Mouse (Mus musculus) kidney, embryonic 14.5 days (tissue): ENCODE data around the gene Nav3. TPM values are rescaled to one million over a fixed set of nuclear protein-coding genes. Genes with fewer than 3 reads are reported as not detected.

Experiments used
- ATAC-seq: fragments of 200-750 bp; cut with Nextera tagmentation; 2 replicates; pipeline ENCODE4 v1.8.0; 2017; ENCODE audit warnings: moderate number of reproducible peaks, mild to moderate bottlenecking, moderate TSS enrichment, moderate library complexity; ENCODE audit not compliant: low FRiP score, low TSS enrichment
- H3K27ac ChIP-seq: fragments of 300-500 bp; sonication (generic); 2 replicates; pipeline ENCODE4 v1.5.1; 2014; ENCODE audit warnings: low read depth, mild to moderate bottlenecking, low read length, moderate library complexity, mixed read lengths
- H3K27me3 ChIP-seq: fragments of 300-500 bp; sonication (generic); 2 replicates; pipeline ENCODE4 v1.6.1; 2014; ENCODE audit warnings: mild to moderate bottlenecking, low read length; ENCODE audit not compliant: control insufficient read depth, insufficient read depth
- H3K36me3 ChIP-seq: fragments of 300-500 bp; sonication (generic); 2 replicates; pipeline ENCODE4 v1.6.1; 2014; ENCODE audit warnings: low read length, mixed read lengths; ENCODE audit not compliant: control insufficient read depth, insufficient read depth
- H3K4me1 ChIP-seq: fragments of 300-500 bp; sonication (generic); 2 replicates; pipeline ENCODE4 v1.6.1; 2014; ENCODE audit warnings: low read length, mixed read lengths; ENCODE audit not compliant: control insufficient read depth, insufficient read depth
- H3K4me2 ChIP-seq: fragments of 300-500 bp; sonication (generic); replicated peaks from 2 replicates; pipeline ENCODE4 v1.6.1; 2014; ENCODE audit warnings: low read depth, mild to moderate bottlenecking, low read length
- H3K4me3 ChIP-seq: fragments of 300-500 bp; sonication (generic); 2 replicates; pipeline ENCODE4 v1.5.1; 2014; ENCODE audit warnings: mild to moderate bottlenecking, low read length
- H3K9ac ChIP-seq: fragments of 300-500 bp; sonication (generic); 2 replicates; pipeline ENCODE4 v1.6.1; 2014; ENCODE audit warnings: low read depth, mild to moderate bottlenecking, low read length, moderate library complexity
- H3K9me3 ChIP-seq: fragments of 300-500 bp; sonication (generic); 2 replicates; pipeline ENCODE4 v1.6.1; 2016; ENCODE audit warnings: low read length; ENCODE audit not compliant: control insufficient read depth
- WGBS: fragments of 180-500 bp; shearing (Covaris S2); extraction: QIAGEN DNeasy Blood & Tissue Kit; methylation state at CpG from one replicate; pipeline ENCODE4 v1.1.7; 2014; 5-methylcytosine and 5-hydroxymethylcytosine counted together
- polyA plus RNA-seq: library from polyadenylated mRNA; unstranded; fragments of >200 nt; fragmentation: Nextera tagmentation; extraction: Ambion mirVana; gene quantifications from 2 replicates; pipeline ENCODE4 v1.2.1, GENCODE M21; 2014

Gene Nav3
- polyA plus RNA-seq, 1 experiment from 2014 or later, result 5.0 TPM

DNA sequence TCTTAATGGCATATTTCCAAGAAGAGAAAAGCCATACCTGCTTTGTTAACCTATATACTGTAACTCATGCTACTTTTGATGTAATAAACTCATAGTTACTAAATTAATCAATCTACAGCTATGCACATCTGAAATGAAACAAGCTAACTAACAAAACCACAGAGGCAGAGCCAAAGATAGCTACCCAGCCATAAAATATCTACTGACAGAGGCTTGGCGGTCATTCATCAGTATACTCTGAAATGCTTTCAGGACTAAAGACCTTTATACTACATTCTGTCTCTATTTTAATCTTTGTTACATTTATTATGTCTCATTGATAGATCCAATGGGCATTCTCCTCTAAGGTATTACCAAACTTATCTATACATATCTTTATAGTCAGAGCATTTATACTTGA is 185.4 kb downstream of the Nav3 start:
- H3K27me3 ChIP-seq, result no peaks in the 10 kb centered on the region
- H3K4me3 ChIP-seq, result no peak overlapping the region
- H3K4me1 ChIP-seq, result no peaks in the 10 kb centered on the region
- no peaks in the 10 kb centered on the region for H3K36me3 ChIP-seq
- no peak overlapping the region for H3K27ac ChIP-seq
- no peaks in the 10 kb centered on the region for H3K9me3 ChIP-seq
- H3K4me2 ChIP-seq, result no peak overlapping the region
- ATAC-seq, result no peak
- no peak overlapping the region for H3K9ac ChIP-seq
- 71% methylated on average over 1 of the region's 1 CpGs for WGBS

DNA sequence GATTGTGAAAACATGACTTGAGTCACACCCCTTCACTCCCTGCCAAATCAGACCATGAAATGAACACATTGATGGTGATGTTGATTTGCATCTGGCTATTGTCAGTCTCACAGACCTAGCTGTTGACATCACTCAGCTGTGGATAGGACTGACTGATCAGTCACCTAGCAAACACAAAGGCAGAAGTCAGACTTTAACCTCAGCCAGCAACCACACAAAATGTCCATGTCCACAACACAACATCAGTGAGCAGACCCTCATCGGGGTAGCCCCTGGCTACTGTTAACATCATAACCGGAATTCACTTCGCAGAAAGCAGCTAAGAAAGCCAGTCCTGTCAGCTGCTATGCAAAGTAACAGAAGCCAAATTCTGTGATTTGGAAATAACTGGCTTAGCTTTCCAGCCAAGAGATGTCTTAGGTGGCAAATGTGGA is 213.9 kb downstream of the Nav3 start:
- no peaks in the 10 kb centered on the region for H3K36me3 ChIP-seq
- H3K27ac ChIP-seq, result no peak overlapping the region
- H3K4me1 ChIP-seq, result no peaks in the 10 kb centered on the region
- H3K4me3 ChIP-seq, result no peak overlapping the region
- no peak overlapping the region for H3K9ac ChIP-seq
- no peaks in the 10 kb centered on the region for H3K27me3 ChIP-seq
- H3K9me3 ChIP-seq, result no peaks in the 10 kb centered on the region
- ATAC-seq, result no peak
- WGBS, result 82% methylated on average over 3 of the region's 3 CpGs
- no peak overlapping the region for H3K4me2 ChIP-seq

DNA sequence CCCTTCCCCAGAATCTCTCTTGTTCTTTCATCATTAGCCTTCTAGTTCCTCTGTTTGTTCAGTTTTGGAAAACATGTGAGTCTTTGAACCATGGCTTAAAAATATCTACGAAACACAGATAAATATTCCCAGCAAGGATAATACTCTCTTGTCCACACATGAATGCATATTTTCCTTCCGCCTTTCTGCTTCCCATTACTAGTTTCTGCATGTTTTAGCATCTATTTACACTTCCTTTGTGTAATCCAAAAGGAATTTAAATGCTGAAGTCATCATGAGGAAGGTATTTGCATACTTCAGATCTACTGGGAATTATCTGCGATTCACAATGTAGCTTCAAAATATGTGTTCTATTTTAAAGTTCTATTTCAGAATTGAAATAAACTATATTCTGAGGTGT is 215.3 kb downstream of the Nav3 start:
- Histone ChIP-seq H3K9ac (no peak overlapping the region), H3K27ac (no peak overlapping the region), H3K4me2 (no peak overlapping the region), H3K36me3 (no peaks in the 10 kb centered on the region), H3K27me3 (no peaks in the 10 kb centered on the region), H3K9me3 (no peaks in the 10 kb centered on the region), H3K4me1 (no peaks in the 10 kb centered on the region), H3K4me3 (no peak overlapping the region)
- WGBS, result 89% methylated on average over 3 of the region's 3 CpGs
- no peak for ATAC-seq

DNA sequence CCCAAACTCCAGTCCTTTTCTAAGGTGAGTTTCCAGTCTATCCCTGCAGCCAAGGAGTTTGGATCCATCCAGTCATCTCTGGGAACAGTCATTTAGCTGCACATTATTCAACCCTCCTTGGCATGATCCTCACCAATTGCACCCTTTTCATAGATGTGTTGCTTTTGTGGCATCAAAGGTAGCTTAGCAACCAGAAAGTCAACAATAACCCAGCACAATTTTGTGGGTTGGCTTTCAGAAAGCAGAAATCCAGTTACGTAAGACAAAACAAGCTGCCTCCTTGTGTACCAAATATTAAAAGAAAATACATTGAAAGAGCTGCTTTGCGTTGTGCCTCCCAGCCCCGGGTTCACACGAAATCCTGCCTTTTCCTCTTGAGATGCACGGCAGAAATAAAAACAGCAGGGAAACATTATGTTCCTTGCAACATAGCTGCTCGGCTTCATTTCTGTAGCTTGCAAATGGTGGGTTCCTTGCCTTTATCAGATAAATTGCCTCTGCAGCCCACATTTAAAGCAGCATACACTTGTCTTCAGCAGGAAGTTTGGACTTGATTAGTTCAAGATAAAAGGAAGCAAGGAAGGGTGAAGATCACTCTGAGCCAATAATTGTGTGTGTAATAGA is 222.6 kb downstream of the Nav3 start:
- ATAC-seq, result no peak
- Histone ChIP-seq H3K36me3 (no peaks in the 10 kb centered on the region), H3K27ac (no peak overlapping the region), H3K4me2 (no peak overlapping the region), H3K9ac (no peak overlapping the region), H3K27me3 (no peaks in the 10 kb centered on the region), H3K4me3 (no peak overlapping the region), H3K4me1 (no peaks in the 10 kb centered on the region), H3K9me3 (no peaks in the 10 kb centered on the region)
- 77% methylated on average over 6 of the region's 6 CpGs for WGBS

DNA sequence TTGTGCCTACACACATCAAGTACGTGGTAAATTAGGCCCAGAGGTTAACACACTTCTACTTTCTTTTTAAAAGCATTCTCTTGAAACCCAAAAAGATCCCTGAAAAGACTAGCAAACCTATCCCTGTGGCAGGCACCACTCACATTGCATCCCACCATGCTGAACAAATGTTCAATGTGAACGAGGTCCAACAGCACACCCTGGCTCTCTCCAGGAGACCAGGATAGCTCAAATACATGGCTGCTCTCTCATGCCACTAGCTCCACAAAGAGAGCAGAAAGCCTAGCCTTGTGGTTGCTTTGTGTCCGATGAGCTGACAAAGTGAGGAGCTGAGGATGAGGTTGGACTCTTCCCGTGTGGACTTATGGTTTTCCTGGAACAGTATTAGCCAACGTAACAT is 249.6 kb downstream of the Nav3 start:
- no peak overlapping the region for H3K9ac ChIP-seq
- no peak for ATAC-seq
- no peaks in the 10 kb centered on the region for H3K9me3 ChIP-seq
- 77% methylated on average over 5 of the region's 5 CpGs for WGBS
- H3K36me3 ChIP-seq, result no peaks in the 10 kb centered on the region
- no peak overlapping the region for H3K4me2 ChIP-seq
- no peaks in the 10 kb centered on the region for H3K27me3 ChIP-seq
- H3K27ac ChIP-seq, result no peak overlapping the region
- H3K4me3 ChIP-seq, result no peak overlapping the region
- H3K4me1 ChIP-seq, result no peaks in the 10 kb centered on the region

DNA sequence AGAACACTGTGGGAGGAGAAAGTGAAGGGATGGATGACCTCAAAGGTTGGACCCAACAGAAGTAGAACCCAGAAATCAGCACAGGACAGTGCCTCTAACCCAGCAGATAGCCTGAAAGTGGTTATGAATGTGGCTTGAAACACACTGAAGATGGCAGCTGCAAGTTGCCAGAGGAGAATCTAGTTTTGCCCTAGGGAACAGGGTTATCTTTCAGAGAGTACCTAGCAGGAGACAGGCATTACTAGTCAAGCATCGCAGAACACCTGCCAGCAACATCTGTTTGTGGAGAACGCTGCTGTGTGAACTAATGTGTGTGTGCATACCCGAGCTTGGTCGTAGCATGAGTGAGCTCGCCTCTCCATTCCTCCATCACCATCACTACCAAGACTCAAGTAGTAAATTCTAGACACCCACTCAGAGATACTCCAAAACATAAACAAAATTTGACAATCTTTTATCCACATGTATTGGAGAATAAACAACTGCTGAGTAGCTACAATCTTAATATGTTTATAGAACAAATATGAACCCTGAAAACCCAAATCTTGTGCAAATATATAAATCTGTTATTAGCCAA is 251.8 kb downstream of the Nav3 start:
- no peak overlapping the region for H3K4me2 ChIP-seq
- 84% methylated on average over 5 of the region's 5 CpGs for WGBS
- ATAC-seq, result no peak
- H3K9ac ChIP-seq, result no peak overlapping the region
- H3K4me3 ChIP-seq, result no peak overlapping the region
- H3K9me3 ChIP-seq, result no peaks in the 10 kb centered on the region
- H3K36me3 ChIP-seq, result no peaks in the 10 kb centered on the region
- H3K27me3 ChIP-seq, result no peaks in the 10 kb centered on the region
- no peak overlapping the region for H3K27ac ChIP-seq
- no peaks in the 10 kb centered on the region for H3K4me1 ChIP-seq

DNA sequence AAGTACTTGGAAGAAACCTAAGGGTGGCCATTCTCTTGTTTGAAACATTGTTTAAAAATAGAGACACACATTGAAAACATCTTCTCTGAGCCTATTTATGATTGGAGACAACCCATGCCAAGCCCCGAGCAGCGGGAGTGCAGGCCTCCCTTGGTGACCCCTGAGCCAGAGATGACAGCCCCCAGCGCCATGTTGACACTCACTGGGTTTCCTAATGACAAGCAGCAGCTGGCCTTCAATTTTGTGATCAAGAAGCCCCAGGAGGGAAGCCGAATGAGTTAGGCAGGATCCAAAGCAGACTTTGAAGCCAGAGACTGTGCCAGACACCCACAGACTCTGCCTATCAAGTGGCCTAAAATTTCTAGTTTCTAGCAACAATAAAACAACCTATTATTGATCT is 263.1 kb downstream of the Nav3 start:
- no peaks in the 10 kb centered on the region for H3K9me3 ChIP-seq
- H3K4me2 ChIP-seq, result no peak overlapping the region
- no peak for ATAC-seq
- no peak overlapping the region for H3K4me3 ChIP-seq
- H3K36me3 ChIP-seq, result no peaks in the 10 kb centered on the region
- H3K4me1 ChIP-seq, result no peaks in the 10 kb centered on the region
- H3K27ac ChIP-seq, result no peak overlapping the region
- H3K9ac ChIP-seq, result no peak overlapping the region
- WGBS, result 42% methylated on average over 4 of the region's 4 CpGs
- H3K27me3 ChIP-seq, result no peaks in the 10 kb centered on the region

DNA sequence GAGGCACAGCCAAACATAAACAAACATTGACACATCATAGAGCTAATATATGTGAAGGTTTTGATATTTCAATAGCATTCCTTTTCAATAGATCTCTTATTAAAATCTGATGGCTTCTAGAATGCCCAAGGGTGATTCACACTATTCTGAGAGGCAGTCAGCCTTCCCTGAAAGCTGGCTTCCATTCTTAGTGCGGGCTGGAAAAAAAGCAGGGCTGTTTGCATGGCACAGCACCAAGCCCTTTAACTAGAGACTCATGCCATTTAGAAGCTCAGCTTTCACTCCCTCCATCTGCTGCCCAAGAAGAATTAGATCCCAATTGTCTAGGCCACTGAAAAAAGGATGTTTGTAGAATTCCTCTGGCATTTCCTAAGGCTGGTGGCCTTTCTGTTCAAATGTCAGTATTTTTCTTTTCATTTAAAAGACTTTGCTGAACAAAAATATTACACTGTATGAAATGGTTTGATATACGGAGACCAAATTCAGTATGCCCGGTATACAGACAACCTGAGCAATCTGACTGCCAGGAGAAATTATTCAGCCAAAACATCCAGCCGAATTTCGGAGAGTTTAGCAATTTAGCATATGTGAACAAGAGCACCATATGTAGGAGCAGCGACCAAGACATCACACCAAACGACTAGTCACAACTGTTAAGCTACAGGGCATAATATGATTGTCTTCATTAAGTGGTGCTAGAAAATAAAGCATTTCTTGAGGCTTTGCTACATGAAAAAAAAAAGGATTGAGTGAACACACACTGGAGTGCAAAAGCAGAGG is 263.8 kb downstream of the Nav3 start:
- H3K27me3 ChIP-seq, result no peaks in the 10 kb centered on the region
- H3K27ac ChIP-seq, result no peak overlapping the region
- ATAC-seq, result no peak
- no peak overlapping the region for H3K4me3 ChIP-seq
- 77% methylated on average over 7 of the region's 7 CpGs for WGBS
- no peak overlapping the region for H3K9ac ChIP-seq
- no peaks in the 10 kb centered on the region for H3K9me3 ChIP-seq
- H3K4me1 ChIP-seq, result no peaks in the 10 kb centered on the region
- no peak overlapping the region for H3K4me2 ChIP-seq
- H3K36me3 ChIP-seq, result no peaks in the 10 kb centered on the region

DNA sequence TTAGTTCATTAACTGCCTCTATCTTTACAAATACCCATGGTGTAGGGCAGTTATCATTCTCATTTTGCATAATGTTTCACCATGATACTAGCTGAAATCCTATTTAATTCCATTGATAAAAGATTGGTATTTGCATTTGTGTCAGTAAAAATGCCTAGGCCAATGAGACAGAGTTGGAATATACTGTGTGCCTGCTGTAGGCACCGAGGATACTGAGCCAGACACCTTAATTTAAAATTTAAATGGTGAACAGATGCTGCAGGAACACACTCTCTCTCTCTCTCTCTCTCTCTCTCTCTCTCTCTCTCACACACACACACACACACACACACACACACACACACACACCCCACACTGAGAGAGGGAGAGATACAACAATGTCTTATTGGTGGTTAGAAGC is 269.8 kb downstream of the Nav3 start:
- Histone ChIP-seq H3K4me2 (no peak overlapping the region), H3K9me3 (no peaks in the 10 kb centered on the region), H3K27ac (no peak overlapping the region), H3K4me1 (no peaks in the 10 kb centered on the region), H3K4me3 (no peak overlapping the region), H3K36me3 (no peaks in the 10 kb centered on the region), H3K27me3 (no peaks in the 10 kb centered on the region), H3K9ac (no peak overlapping the region)
- WGBS, result 89% methylated on average over 1 of the region's 1 CpGs
- no peak for ATAC-seq
